Mouse (Mus musculus) frontal cortex, postnatal 36 days (tissue): ENCODE measurements around the gene Cacng7.
A peak's percentile ranks its signal among the peaks of the same experiment; 100 is the strongest.
"Not testable (repeated sequence)": the region's sequence is repeated elsewhere in the genome, so short reads cannot be mapped to it uniquely, and the experiment has no call there.

Source experiments
- DNase-seq, 2 experiments: peaks; one replicate each; pipeline ENCODE4 v3.0.0; 2022; ENCODE audit warnings: low spot score in 2 of 2

The Cacng7 gene

GRCm38 (mm10) chr7:3332619-3333521 is at the start of gene Cacng7:
Gene Cacng7, plus strand, starts transcription at chr7:3332955.
- DNase-seq: peak; percentile 49 to 51

- DNase-seq: no peak
Measured at GRCm38 (mm10) chr7:3283081-3283875, 49.5 kb upstream of the Cacng7 start.

DNA sequence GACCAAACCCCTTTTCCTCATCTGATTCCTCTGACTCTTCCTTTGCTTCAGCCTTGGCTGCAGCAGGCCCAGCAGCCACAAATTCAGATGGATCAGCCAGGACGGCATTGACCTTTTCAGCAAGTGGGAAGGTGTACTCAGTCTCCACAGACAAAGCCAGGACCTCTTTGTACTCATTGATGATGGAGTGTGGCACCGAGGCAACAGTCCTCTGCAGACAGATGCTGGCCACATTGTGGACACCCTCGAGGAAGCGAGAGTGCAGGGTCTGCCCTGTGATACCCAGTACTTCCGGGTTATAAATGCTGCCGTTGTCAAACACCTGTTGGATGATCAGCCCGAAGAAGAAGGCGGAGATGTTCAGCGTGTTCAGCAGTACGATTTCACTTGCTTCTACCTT is 48.2 kb upstream of the Cacng7 start:
- no peak for DNase-seq

DNA sequence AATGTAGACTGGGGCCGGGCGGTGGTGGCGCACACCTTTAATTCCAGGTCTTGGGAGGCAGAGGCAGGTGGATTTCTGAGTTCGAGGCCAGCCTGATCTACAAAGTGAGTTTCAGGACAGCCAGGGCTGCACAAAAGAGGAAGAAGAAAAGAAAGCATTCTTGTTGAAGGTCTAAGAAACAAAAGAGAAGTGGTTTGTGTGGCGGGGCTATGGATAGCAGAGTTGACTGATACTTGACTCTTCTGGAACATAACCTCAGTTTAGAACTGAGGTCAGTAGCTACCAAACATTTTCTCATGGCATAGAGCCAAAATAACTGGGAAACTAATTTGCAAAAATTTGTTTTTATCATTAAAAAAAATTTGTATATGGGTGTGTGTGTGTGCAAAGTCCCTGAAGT is 46.7 kb upstream of the Cacng7 start:
- no peak for DNase-seq

- no peak for DNase-seq
Measured at GRCm38 (mm10) chr7:3287186-3287585, 45.6 kb upstream of the Cacng7 start.

GRCm38 (mm10) chr7:3288976-3289970 is 43.5 kb upstream of the Cacng7 start, which contains the start of the genes Myadm and Prkcg:
Gene Myadm, plus strand, starts transcription at chr7:3289080.
Gene Prkcg, plus strand, starts transcription at chr7:3289179.
- DNase-seq: peak; percentile 66 to 69

DNA sequence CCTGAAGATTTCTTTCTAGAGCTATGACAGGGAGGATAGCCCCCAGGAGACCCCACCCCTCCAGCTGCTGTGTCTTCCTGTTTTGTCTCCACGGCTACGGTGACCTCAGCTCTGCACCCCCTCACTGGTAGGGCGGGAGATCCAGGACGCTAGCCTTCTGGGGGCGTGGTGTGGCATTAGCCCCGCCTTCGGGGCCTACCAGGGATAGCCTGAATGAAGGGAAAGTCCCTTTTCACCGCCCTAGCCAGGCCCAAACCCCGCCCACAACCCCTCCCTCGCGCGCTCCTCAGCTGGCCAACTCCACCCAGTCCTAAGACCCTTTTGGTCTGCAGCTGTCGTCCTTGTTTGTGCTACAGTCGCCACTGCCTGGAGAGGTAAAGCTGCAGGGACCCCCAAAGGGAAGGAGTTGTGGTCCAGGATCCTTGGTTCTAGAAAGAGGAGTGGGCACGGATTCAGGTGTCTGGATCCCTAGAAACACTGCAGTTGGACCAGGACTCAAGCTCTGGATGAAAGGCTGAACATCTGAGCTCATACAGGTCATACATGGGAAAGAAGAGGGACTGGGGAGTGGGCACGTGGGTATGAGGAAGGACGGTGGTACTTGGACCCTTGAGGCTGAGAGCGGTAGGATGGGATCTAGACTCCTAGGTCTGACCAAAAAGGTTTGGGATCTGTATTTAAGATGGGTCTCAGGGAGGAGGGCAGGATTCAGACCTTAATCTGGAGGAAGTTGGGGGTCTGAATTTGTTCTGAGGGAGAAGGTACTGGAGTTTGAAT is 42.3 kb upstream of the Cacng7 start:
- peak; percentile 83 to 85 for DNase-seq

DNA sequence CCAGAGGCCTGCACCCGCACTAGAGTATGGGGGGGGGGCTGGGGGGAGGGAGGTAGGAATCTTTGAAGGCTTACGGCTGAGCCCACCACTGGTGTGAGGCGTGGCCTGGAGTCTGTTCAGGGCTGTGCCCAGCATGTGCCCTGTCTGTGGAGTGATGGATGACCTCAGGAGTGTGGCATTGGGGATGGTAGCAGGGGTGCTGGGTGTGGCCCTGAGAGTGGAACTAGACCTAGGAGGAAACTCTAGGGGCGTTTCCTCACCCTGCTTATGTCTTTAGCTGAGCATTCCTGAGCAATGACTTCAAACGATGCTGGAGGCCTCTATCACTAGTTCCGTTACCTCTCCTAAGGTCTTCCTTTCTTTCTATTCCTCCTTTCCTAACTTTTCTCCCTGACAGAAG is 41.6 kb upstream of the Cacng7 start:
- no peak for DNase-seq

DNA sequence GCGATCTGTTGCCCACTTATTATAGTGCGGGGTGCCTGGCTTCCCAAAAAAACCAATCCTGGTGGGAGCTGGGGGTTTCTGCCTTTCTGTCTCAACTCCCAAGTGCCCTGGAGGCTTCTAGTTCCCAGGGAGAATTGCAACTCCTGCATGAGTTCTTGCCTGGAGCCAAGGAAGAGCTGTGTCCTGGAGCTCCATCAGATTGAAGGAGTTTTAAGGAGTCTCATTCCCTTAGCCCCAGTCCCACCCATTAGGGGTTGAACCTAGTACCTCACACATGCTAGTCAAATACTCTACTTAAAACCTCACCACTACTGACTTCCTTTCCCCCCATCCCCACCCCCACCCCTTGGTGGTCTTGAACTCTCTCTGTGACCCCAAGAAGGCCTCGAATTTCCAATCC is 41.0 kb upstream of the Cacng7 start:
- no peak for DNase-seq

GRCm38 (mm10) chr7:3292271-3292670 is 40.5 kb upstream of the Cacng7 start:
- not testable (repeated sequence) for DNase-seq

GRCm38 (mm10) chr7:3292791-3293190 is 40.0 kb upstream of the Cacng7 start:
- DNase-seq: peak in 1 of 2 experiments; percentile 27

DNA sequence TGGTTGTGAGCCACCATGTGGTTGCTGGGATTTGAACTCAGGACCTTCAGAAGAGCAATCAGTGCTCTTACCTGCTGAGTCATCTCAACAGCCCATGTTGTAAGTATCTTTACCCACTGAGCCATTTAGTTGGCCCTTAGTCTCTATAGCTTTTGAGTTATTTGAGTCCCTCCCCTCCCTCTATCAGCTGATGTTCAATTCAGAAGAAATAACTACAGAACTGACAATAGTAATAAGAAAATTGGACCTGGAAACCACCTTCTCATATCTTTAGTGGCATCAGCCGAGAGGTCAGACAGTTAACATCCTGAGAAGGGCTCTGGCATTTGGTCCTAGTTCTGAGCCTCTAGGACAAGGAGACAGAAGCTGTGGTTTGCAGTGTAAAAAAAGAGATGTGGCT is 38.0 kb upstream of the Cacng7 start:
- no peak for DNase-seq

GRCm38 (mm10) chr7:3295321-3296110 is 37.2 kb upstream of the Cacng7 start:
- no peak for DNase-seq

DNA sequence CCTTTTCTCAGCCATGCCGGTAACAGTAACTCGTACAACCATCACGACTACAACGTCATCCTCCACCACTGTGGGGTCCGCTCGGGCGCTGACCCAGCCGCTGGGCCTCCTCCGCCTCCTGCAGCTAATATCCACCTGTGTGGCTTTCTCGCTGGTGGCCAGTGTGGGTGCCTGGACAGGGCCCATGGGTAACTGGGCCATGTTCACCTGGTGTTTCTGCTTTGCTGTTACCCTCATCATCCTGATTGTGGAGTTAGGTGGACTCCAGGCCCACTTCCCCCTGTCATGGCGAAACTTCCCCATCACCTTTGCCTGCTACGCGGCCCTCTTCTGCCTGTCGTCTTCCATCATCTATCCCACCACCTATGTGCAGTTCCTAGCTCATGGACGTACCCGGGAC is 36.0 kb upstream of the Cacng7 start:
- no peak for DNase-seq

GRCm38 (mm10) chr7:3299941-3300617 is 32.7 kb upstream of the Cacng7 start:
- peak; percentile 47 to 48 for DNase-seq

GRCm38 (mm10) chr7:3300891-3301627 is 31.7 kb upstream of the Cacng7 start:
- no peak for DNase-seq

DNA sequence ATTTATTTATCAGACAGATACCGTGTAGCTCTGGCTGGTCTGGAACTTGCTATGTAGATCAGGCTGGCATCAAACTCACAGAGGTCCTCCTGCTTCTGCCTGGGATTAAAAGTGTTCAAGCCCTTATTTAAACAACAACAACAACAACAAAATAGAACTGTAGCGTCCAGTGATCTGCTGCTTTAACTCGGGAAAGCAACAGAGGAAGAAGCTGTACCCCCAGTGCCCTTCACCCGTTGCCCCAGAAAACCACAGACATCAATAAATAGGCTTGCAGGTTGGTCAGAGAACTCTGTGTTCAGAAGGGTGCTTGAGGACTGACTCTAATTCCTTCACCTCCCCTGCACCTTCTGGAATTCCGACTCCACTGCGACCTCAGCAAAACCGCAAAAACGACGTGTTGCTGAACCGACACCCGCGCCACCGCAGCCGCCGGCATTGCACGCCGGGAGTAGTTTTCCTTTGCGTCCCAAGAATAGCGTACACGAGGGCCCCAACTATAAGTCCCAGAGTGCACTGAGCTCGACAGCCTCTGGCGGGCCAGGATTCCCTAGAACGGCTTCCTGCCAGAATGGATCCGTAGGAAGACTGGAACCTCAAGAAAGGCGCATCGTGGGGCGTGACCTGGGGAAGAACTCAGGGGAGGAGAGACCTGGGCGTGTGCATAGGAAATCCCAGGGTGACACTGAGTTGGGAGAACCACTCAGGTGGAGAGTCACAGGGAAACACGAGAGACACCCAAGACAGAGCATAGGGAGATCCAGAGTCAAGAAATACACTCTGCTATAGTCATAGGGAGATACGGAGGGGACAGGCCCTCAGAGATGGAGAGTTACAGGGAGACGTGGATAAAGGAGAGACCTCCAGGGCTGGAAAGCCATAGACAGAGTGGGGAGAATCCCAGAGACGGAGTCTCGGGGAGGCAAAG is 30.9 kb upstream of the Cacng7 start:
- peak; percentile 38 to 55 for DNase-seq
